In the genomic region with DNA sequence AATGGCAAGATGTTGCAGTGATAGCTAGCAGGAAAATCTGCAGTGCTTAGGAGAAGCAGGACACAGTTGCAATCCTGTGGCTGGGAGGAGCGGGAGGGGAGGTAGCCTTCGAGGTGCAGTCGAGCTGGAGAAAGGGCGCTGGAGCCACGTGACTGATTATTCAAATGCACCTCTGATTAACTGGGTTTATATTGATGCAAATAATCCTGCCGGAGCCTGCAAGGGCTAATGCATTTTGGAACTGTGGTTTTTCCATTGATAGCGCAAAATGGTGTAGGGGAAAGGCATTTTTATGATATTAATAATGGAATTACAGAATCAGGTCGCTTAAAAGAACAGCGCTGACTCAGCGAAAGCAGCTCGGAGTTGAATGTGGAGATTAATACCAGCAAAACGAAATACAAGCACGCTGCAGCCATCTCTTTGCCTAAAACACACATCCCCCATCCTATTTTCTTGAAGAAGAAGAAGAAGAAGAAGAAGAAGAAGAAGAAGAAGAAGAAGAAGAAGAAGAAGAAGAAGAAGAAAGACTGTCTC, we compare ENCODE assay signal across 9 mouse cellular contexts.
DNase-seq lines count a peak whose midpoint lies in the region; ATAC-seq and TF ChIP-seq lines count a peak whose summit lies in the region.
"Had no signal": no experiment of that assay in that cellular context is flagged by ENCODE, and none has a peak within 500 bp of the region (broad histone marks: within the 10 kb centered on the region; RNA-seq: fewer than 3 reads in every experiment).

No protein-coding gene starts in this region.

- H3K36me3 ChIP-seq in kidney, embryonic 16.5 days (ENCODE audit: insufficient read depth, low read length): no peaks in the 10 kb centered on the region
- no peaks in the 10 kb centered on the region for H3K36me3 ChIP-seq in kidney, adult 2 months (ENCODE audit: control insufficient read depth, insufficient read depth, low read length)
- H3K36me3 ChIP-seq in embryonic facial prominence, embryonic 13.5 days: no peaks in the 10 kb centered on the region
- no peaks in the 10 kb centered on the region for H3K36me3 ChIP-seq in limb, embryonic 13.5 days

- no peak overlapping the region for H3K9ac ChIP-seq in kidney, embryonic 16.5 days (replicated peaks; ENCODE audit: low read length)
- H3K9ac ChIP-seq in embryonic facial prominence, embryonic 13.5 days: no peak overlapping the region
- H3K9ac ChIP-seq in limb, embryonic 13.5 days: no peak overlapping the region

- H3K4me3 ChIP-seq in kidney, embryonic 16.5 days (ENCODE audit: low read length): no peak overlapping the region
- H3K4me3 ChIP-seq in kidney, adult 2 months (ENCODE audit: insufficient read depth, low read depth, low read length): no peak overlapping the region
- H3K4me3 ChIP-seq in embryonic facial prominence, embryonic 13.5 days: no peak overlapping the region
- no peak overlapping the region for H3K4me3 ChIP-seq in limb, embryonic 13.5 days

- WGBS in kidney, embryonic 16.5 days: 33% methylated on average over 13 of the region's 13 CpGs
- WGBS in kidney, adult 2 months: 34% methylated on average over 13 of the region's 13 CpGs
- WGBS in embryonic facial prominence, embryonic 13.5 days: 26% methylated on average over 13 of the region's 13 CpGs
- WGBS in limb, embryonic 13.5 days: 28% methylated on average over 13 of the region's 13 CpGs

- DNase-seq in kidney, adult 2 months: no peak
- peak; percentile 60 for DNase-seq in retina, postnatal 1 day
- DNase-seq in left cerebral cortex, adult 9 months (ENCODE audit: low spot score in 2 of 2): no peak
- no peak for DNase-seq in left cerebral cortex, adult 8-10 months (ENCODE audit: low spot score in 2 of 2)
- DNase-seq: lung, adult 2 months had no signal

- ATAC-seq in kidney, embryonic 16.5 days (ENCODE audit: low FRiP score, low TSS enrichment): no peak
- 0 out of 2 replicates have a peak, but pooled peaks have one; percentile 34 for ATAC-seq in embryonic facial prominence, embryonic 13.5 days (ENCODE audit: insufficient number of reproducible peaks, insufficient read depth, low FRiP score, low TSS enrichment, low read depth)
- ATAC-seq in limb, embryonic 13.5 days (ENCODE audit: low FRiP score, low read depth): no peak
- no peak for ATAC-seq in erythroblast, adult 5-6 weeks (replicated peaks; ENCODE audit: low FRiP score, poor library complexity, severe bottlenecking)

- H3K27me3 ChIP-seq in kidney, embryonic 16.5 days (ENCODE audit: insufficient read depth, low read length): no peaks in the 10 kb centered on the region
- H3K27me3 ChIP-seq in kidney, adult 2 months (replicated peaks; ENCODE audit: control insufficient read depth, insufficient read depth, low read length): no peaks in the 10 kb centered on the region
- H3K27me3 ChIP-seq in embryonic facial prominence, embryonic 13.5 days: peaks cover 5% of the 10 kb centered on the region; the same call in 1 of the 2 replicates
- peaks cover 30% of the 10 kb centered on the region for H3K27me3 ChIP-seq in limb, embryonic 13.5 days

- no peaks in the 10 kb centered on the region; the same call in 1 of the 2 replicates for H3K4me1 ChIP-seq in kidney, embryonic 16.5 days (ENCODE audit: insufficient read depth, low read length)
- H3K4me1 ChIP-seq in kidney, adult 2 months (ENCODE audit: control insufficient read depth, insufficient read depth, low read length): no peaks in the 10 kb centered on the region
- H3K4me1 ChIP-seq in embryonic facial prominence, embryonic 13.5 days: peaks cover 10% of the 10 kb centered on the region; the same call in 1 of the 2 replicates
- peaks cover 25% of the 10 kb centered on the region for H3K4me1 ChIP-seq in limb, embryonic 13.5 days

- H3K9me3 ChIP-seq in kidney, embryonic 16.5 days (ENCODE audit: low read length): no peaks in the 10 kb centered on the region
- no peaks in the 10 kb centered on the region for H3K9me3 ChIP-seq in embryonic facial prominence, embryonic 13.5 days
- H3K9me3 ChIP-seq in limb, embryonic 13.5 days: no peaks in the 10 kb centered on the region

- H3K4me2 ChIP-seq in kidney, embryonic 16.5 days (replicated peaks; ENCODE audit: low read depth, low read length): peak overlapping the region; percentile 37
- peak overlapping the region; percentile 39 for H3K4me2 ChIP-seq in embryonic facial prominence, embryonic 13.5 days
- H3K4me2 ChIP-seq in limb, embryonic 13.5 days (replicated peaks): peak overlapping the region; percentile 43

- TF ChIP-seq POLR2A in kidney, adult 2 months (IDR thresholded peaks at IDR 0.05; ENCODE audit: low read depth, low read length): no peak

- no peak for TF ChIP-seq CTCF in kidney, adult 2 months (conservative IDR thresholded peaks at IDR 0.05; ENCODE audit: insufficient read depth, insufficient read length, low read depth, low read length)

- H3K27ac ChIP-seq in kidney, embryonic 16.5 days (ENCODE audit: low read length): no peak overlapping the region
- H3K27ac ChIP-seq in kidney, adult 2 months (ENCODE audit: insufficient read depth, low read depth, low read length): no peak overlapping the region
- no peak overlapping the region for H3K27ac ChIP-seq in embryonic facial prominence, embryonic 13.5 days
- no peak overlapping the region for H3K27ac ChIP-seq in limb, embryonic 13.5 days
